ENCODE assay signal across 9 mouse cellular contexts in the genomic region with DNA sequence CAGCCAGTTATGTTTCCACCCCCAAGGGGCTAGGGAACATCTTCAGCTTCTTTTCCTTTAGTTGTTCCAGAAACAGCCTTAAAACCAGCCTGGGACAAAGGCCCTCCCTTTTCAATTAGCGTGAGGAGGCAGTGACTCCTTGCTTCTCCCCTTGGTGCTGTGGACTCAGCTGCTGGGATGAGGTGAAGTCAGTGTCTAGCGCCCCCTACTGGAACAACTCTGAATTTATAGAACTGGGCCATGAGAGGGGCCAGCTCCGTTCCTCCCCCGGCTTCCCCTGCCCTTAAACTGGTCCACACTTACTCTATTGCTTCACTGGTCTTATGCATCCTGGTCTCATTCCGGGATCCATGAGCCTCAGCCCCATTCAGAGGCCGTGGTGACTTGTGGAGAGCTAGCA. TPM values are rescaled to one million over a fixed set of nuclear protein-coding genes. Genes with fewer than 3 reads are reported as not detected.
DNase-seq lines count a peak whose midpoint lies in the region; ATAC-seq and TF ChIP-seq lines count a peak whose summit lies in the region.
"Had no signal": no experiment of that assay in that cellular context is flagged by ENCODE, and none has a peak within 500 bp of the region (broad histone marks: within the 10 kb centered on the region; RNA-seq: fewer than 3 reads in every experiment).

No protein-coding gene starts in this region.

- H3K9ac ChIP-seq in kidney, embryonic 16.5 days (replicated peaks; ENCODE audit: low read length): no peak overlapping the region
- no peak overlapping the region for H3K9ac ChIP-seq in liver, embryonic 14.5 days (replicated peaks)

- TF ChIP-seq EP300 in liver, embryonic 14.5 days (IDR thresholded peaks at IDR 0.05; ENCODE audit: low read depth): no peak

- peak; percentile 40 for DNase-seq in kidney, adult 2 months
- DNase-seq in liver, embryonic 14.5 days (ENCODE audit: low read depth in 3 of 3, low spot score in 3 of 3): peak; percentile 49 to 57 (median 50)
- no peak for DNase-seq in urinary bladder, adult 18-20 months (ENCODE audit: low spot score in 2 of 2)

- H3K27me3 ChIP-seq in kidney, adult 2 months (replicated peaks; ENCODE audit: control insufficient read depth, insufficient read depth, low read length): no peaks in the 10 kb centered on the region
- H3K27me3 ChIP-seq in kidney, embryonic 16.5 days (ENCODE audit: insufficient read depth, low read length): no peaks in the 10 kb centered on the region
- peaks cover 18% of the 10 kb centered on the region for H3K27me3 ChIP-seq in E14TG2a.4 (ENCODE audit: insufficient read depth, low read length)
- no peaks in the 10 kb centered on the region for H3K27me3 ChIP-seq in erythroblast, embryonic 14.5 days (ENCODE audit: control insufficient read depth)
- no peaks in the 10 kb centered on the region for H3K27me3 ChIP-seq in liver, embryonic 14.5 days (ENCODE audit: control insufficient read depth, insufficient read depth, low read length)
- no peaks in the 10 kb centered on the region for H3K27me3 ChIP-seq in small intestine, adult 2 months (ENCODE audit: control insufficient read depth, insufficient read depth, low read length)

- no peak overlapping the region for H3K4me3 ChIP-seq in kidney, adult 2 months (ENCODE audit: insufficient read depth, low read depth, low read length)
- no peak overlapping the region for H3K4me3 ChIP-seq in kidney, embryonic 16.5 days (ENCODE audit: low read length)
- H3K4me3 ChIP-seq in E14TG2a.4 (replicated peaks; ENCODE audit: low read length): peak overlapping the region; percentile 52
- H3K4me3 ChIP-seq in bone marrow, adult 2 months (replicated peaks; ENCODE audit: control insufficient read depth, low read depth, low read length): no peak overlapping the region
- peak overlapping the region; percentile 44 for H3K4me3 ChIP-seq in erythroblast, embryonic 14.5 days (replicated peaks)
- no peak overlapping the region for H3K4me3 ChIP-seq in liver, embryonic 14.5 days (ENCODE audit: insufficient read depth in 1 of 2, low read depth in 2 of 2, low read length in 2 of 2)
- H3K4me3 ChIP-seq in small intestine, adult 2 months (ENCODE audit: low read depth, low read length): peak overlapping the region; percentile 48

- H3K4me2 ChIP-seq in kidney, embryonic 16.5 days (replicated peaks; ENCODE audit: low read depth, low read length): no peak overlapping the region
- H3K4me2 ChIP-seq in liver, embryonic 14.5 days (ENCODE audit: low read depth): peak overlapping the region; percentile 46

- no peaks in the 10 kb centered on the region for H3K36me3 ChIP-seq in kidney, adult 2 months (ENCODE audit: control insufficient read depth, insufficient read depth, low read length)
- no peaks in the 10 kb centered on the region for H3K36me3 ChIP-seq in kidney, embryonic 16.5 days (ENCODE audit: insufficient read depth, low read length)
- peaks cover 21% of the 10 kb centered on the region; the same call in 1 of the 2 replicates for H3K36me3 ChIP-seq in E14TG2a.4 (ENCODE audit: insufficient read depth, low read length)
- peaks cover 2% of the 10 kb centered on the region for H3K36me3 ChIP-seq in erythroblast, embryonic 14.5 days (ENCODE audit: control insufficient read depth)
- H3K36me3 ChIP-seq in liver, embryonic 14.5 days (replicated peaks; ENCODE audit: control insufficient read depth, insufficient read depth, low read depth): no peaks in the 10 kb centered on the region
- H3K36me3 ChIP-seq in small intestine, adult 2 months (ENCODE audit: control insufficient read depth, insufficient read depth, low read length): peaks cover 24% of the 10 kb centered on the region

- no peak for ATAC-seq in kidney, embryonic 16.5 days (ENCODE audit: low FRiP score, low TSS enrichment)
- peak; percentile 29; the same call in 1 of the 2 replicates for ATAC-seq in liver, embryonic 14.5 days (ENCODE audit: insufficient read depth)

- H3K4me1 ChIP-seq in kidney, adult 2 months (ENCODE audit: control insufficient read depth, insufficient read depth, low read length): 0 out of 2 replicates have a peak, but pooled peaks cover 3% of the 10 kb centered on the region
- peaks cover 12% of the 10 kb centered on the region for H3K4me1 ChIP-seq in kidney, embryonic 16.5 days (ENCODE audit: insufficient read depth, low read length)
- H3K4me1 ChIP-seq in E14TG2a.4 (replicated peaks; ENCODE audit: low read depth, low read length): peaks cover 68% of the 10 kb centered on the region
- no peaks in the 10 kb centered on the region for H3K4me1 ChIP-seq in bone marrow, adult 2 months (ENCODE audit: control insufficient read depth, insufficient read depth, low read length)
- H3K4me1 ChIP-seq in erythroblast, embryonic 14.5 days (ENCODE audit: control insufficient read depth): peaks cover 81% of the 10 kb centered on the region
- H3K4me1 ChIP-seq in liver, embryonic 14.5 days (replicated peaks; ENCODE audit: control insufficient read depth in 2 of 2, insufficient read depth in 2 of 2, low read length in 1 of 2): peaks cover 34 to 49% of the 10 kb centered on the region in 2 experiments
- H3K4me1 ChIP-seq in small intestine, adult 2 months (ENCODE audit: control insufficient read depth, insufficient read depth, insufficient read length, low read length): peaks cover 37% of the 10 kb centered on the region

- H3K9me3 ChIP-seq in kidney, embryonic 16.5 days (ENCODE audit: low read length): no peaks in the 10 kb centered on the region
- H3K9me3 ChIP-seq in E14TG2a.4 (ENCODE audit: low read length): no peaks in the 10 kb centered on the region
- no peaks in the 10 kb centered on the region for H3K9me3 ChIP-seq in erythroblast, embryonic 14.5 days (ENCODE audit: control insufficient read depth, low read length)
- no peaks in the 10 kb centered on the region for H3K9me3 ChIP-seq in liver, embryonic 14.5 days (ENCODE audit: control insufficient read depth, low read length)

- 52% methylated on average over 6 of the region's 6 CpGs for WGBS in kidney, adult 2 months
- WGBS in kidney, embryonic 16.5 days: 34% methylated on average over 6 of the region's 6 CpGs
- WGBS in bone marrow, adult 2 months: 34% methylated on average over 6 of the region's 6 CpGs
- 21% methylated on average over 6 of the region's 6 CpGs for WGBS in liver, embryonic 14.5 days (ENCODE audit: insufficient replicate concordance)
- 34% methylated on average over 6 of the region's 6 CpGs for WGBS in small intestine, adult 2 months

- no peak for TF ChIP-seq POLR2A in kidney, adult 2 months (IDR thresholded peaks at IDR 0.05; ENCODE audit: low read depth, low read length)
- TF ChIP-seq POLR2A in bone marrow, adult 2 months (IDR thresholded peaks at IDR 0.05; ENCODE audit: borderline replicate concordance, control insufficient read depth, low read depth, low read length): no peak
- TF ChIP-seq POLR2A in small intestine, adult 2 months (IDR thresholded peaks at IDR 0.05; ENCODE audit: low read depth, low read length): no peak

- no peak overlapping the region for H3K27ac ChIP-seq in kidney, adult 2 months (ENCODE audit: insufficient read depth, low read depth, low read length)
- no peak overlapping the region for H3K27ac ChIP-seq in kidney, embryonic 16.5 days (ENCODE audit: low read length)
- no peak overlapping the region for H3K27ac ChIP-seq in bone marrow, adult 2 months (ENCODE audit: control insufficient read depth, insufficient read depth, low read depth, low read length, poor library complexity)
- H3K27ac ChIP-seq in liver, embryonic 14.5 days: no peak overlapping the region
- H3K27ac ChIP-seq in small intestine, adult 2 months (ENCODE audit: insufficient read depth, low read depth, low read length): peak overlapping the region; percentile 43

- peak; percentile 75 for TF ChIP-seq CTCF in kidney, adult 2 months (conservative IDR thresholded peaks at IDR 0.05; ENCODE audit: insufficient read depth, insufficient read length, low read depth, low read length)
- TF ChIP-seq CTCF in E14TG2a.4 (conservative IDR thresholded peaks at IDR 0.05; ENCODE audit: low read length): peak; percentile 75
- peak; percentile 79 for TF ChIP-seq CTCF in bone marrow, adult 2 months (IDR thresholded peaks at IDR 0.05; ENCODE audit: control insufficient read depth, insufficient read depth, low read length)
- TF ChIP-seq CTCF in liver, embryonic 14.5 days (IDR thresholded peaks at IDR 0.05; ENCODE audit: low read depth): peak; percentile 92
- TF ChIP-seq CTCF in small intestine, adult 2 months (IDR thresholded peaks at IDR 0.05; ENCODE audit: extremely low read depth, insufficient read length, insufficient replicate concordance, low read depth, low read length): peak; percentile 90; the same call in 1 of the 2 replicates

RNA-seq across cellular contexts. Expression of a gene that starts 37.4 kb away (rescaled TPM):
- polyA plus RNA-seq in kidney, adult 2 months (2012; rRNA removed): 0.10 and 0.44 TPM in 2 replicates
- 0.17 and 0.40 TPM in 2 replicates for polyA plus RNA-seq in kidney, embryonic 16.5 days (2015; fragmentation: Nextera tagmentation; extraction: Ambion mirVana)
- polyA plus RNA-seq in bone marrow, adult 2 months (2011; ENCODE audit: insufficient read depth, insufficient read length, low replicate concordance, missing spikeins): not detected in 2 replicates
- polyA plus RNA-seq in erythroblast, embryonic 14.5 days (2012): not detected in 2 replicates
- polyA plus RNA-seq in liver, embryonic 14.5 days (2012; rRNA removed): 0.05 TPM in 1 of 2 replicates, not detected in the other
- 0.15 and 0.23 TPM in 2 replicates for polyA plus RNA-seq in liver, embryonic 14.5 days (2014; fragmentation: Nextera tagmentation; extraction: Ambion mirVana)
- 1.1 and 2.2 TPM in 2 replicates for polyA plus RNA-seq in small intestine, adult 2 months (2012; rRNA removed)
- polyA plus RNA-seq: heart, embryonic 14.5 days had no signal

RNA-seq across cellular contexts. Expression of a gene that starts 44.0 kb away (rescaled TPM):
- 1.3 and 4.2 TPM in 2 replicates for polyA plus RNA-seq in kidney, adult 2 months (2012; rRNA removed)
- 2.2 TPM in 2 replicates for polyA plus RNA-seq in kidney, embryonic 16.5 days (2015; fragmentation: Nextera tagmentation; extraction: Ambion mirVana)
- 22.5 and 40.5 TPM in 2 replicates for polyA plus RNA-seq in bone marrow, adult 2 months (2011; ENCODE audit: insufficient read depth, insufficient read length, low replicate concordance, missing spikeins)
- polyA plus RNA-seq in erythroblast, embryonic 14.5 days (2012): 0.03 and 0.15 TPM in 2 replicates
- 1.8 and 2.2 TPM in 2 replicates for polyA plus RNA-seq in liver, embryonic 14.5 days (2012; rRNA removed)
- 1.0 and 1.2 TPM in 2 replicates for polyA plus RNA-seq in liver, embryonic 14.5 days (2014; fragmentation: Nextera tagmentation; extraction: Ambion mirVana)
- 12.4 and 28.6 TPM in 2 replicates for polyA plus RNA-seq in small intestine, adult 2 months (2012; rRNA removed)

RNA-seq across cellular contexts. Expression of a gene that starts 58.9 kb away (rescaled TPM):
- polyA plus RNA-seq in kidney, adult 2 months (2012; rRNA removed): 10.5 and 13.5 TPM in 2 replicates
- polyA plus RNA-seq in kidney, embryonic 16.5 days (2015; fragmentation: Nextera tagmentation; extraction: Ambion mirVana): 20.2 and 22.2 TPM in 2 replicates
- not detected in 2 replicates for polyA plus RNA-seq in bone marrow, adult 2 months (2011; ENCODE audit: insufficient read depth, insufficient read length, low replicate concordance, missing spikeins)
- polyA plus RNA-seq in erythroblast, embryonic 14.5 days (2012): not detected in 2 replicates
- 0.16 and 0.28 TPM in 2 replicates for polyA plus RNA-seq in liver, embryonic 14.5 days (2012; rRNA removed)
- polyA plus RNA-seq in liver, embryonic 14.5 days (2014; fragmentation: Nextera tagmentation; extraction: Ambion mirVana): 0.13 and 0.36 TPM in 2 replicates
- polyA plus RNA-seq in small intestine, adult 2 months (2012; rRNA removed): 35.2 and 55.9 TPM in 2 replicates

Comparison
In these comparisons a context has a peak if more than half of its experiments do, and no peak if none do; other contexts are left out.
1. DNase-seq: peak in kidney, adult 2 months (single experiment) and liver, embryonic 14.5 days (3 of 3); none in urinary bladder, adult 18-20 months (0 of 2).
2. H3K4me3 ChIP-seq: peak in E14TG2a.4 (single experiment), erythroblast, embryonic 14.5 days (single experiment) and small intestine, adult 2 months (single experiment); none in kidney, adult 2 months (single experiment), kidney, embryonic 16.5 days (single experiment), bone marrow, adult 2 months (single experiment) and liver, embryonic 14.5 days (0 of 2).
3. Peak in every context shown above with its lines, with median percentiles within 50 percentile points of each other: CTCF ChIP-seq.